Mouse (Mus musculus) CH12.LX (cell line): ENCODE results near the gene Fam166a. TPM values are rescaled to one million over a fixed set of nuclear protein-coding genes. Genes with fewer than 3 reads are reported as not detected.

Source experiments
- DNase-seq: peaks from one replicate; pipeline ENCODE4 v3.0.0-alpha.2; 2013; ENCODE audit errors: extremely low read depth
- H3K27ac ChIP-seq: 2 replicates; pipeline ENCODE4 v1.5.1; 2012; ENCODE audit warnings: low read depth, mild to moderate bottlenecking, control low read depth, moderate library complexity; ENCODE audit not compliant: insufficient read depth
- H3K27me3 ChIP-seq: replicated peaks from 2 replicates; pipeline ENCODE3; 2012; ENCODE audit warnings: inconsistent platforms
- H3K36me3 ChIP-seq, 2 experiments: replicated peaks in 1 of 2; 2 replicates each; pipeline versions ENCODE3 to v1.6.1; 2012; ENCODE audit warnings: inconsistent platforms in 1 of 2, low read length in 1 of 2, mild to moderate bottlenecking in 1 of 2, mixed read lengths in 1 of 2, moderate library complexity in 1 of 2; ENCODE audit not compliant: control insufficient read depth in 1 of 2, insufficient read depth in 1 of 2
- H3K4me1 ChIP-seq, 2 experiments: 2 replicates each; pipeline ENCODE4 v1.6.1; 2012; ENCODE audit warnings: inconsistent platforms in 1 of 2, moderate library complexity in 1 of 2; ENCODE audit not compliant: insufficient read depth in 2 of 2, control insufficient read depth in 1 of 2
- H3K4me2 ChIP-seq: 2 replicates; pipeline ENCODE4 v1.6.1; 2012; ENCODE audit warnings: low read depth, mild to moderate bottlenecking, control low read depth; ENCODE audit not compliant: poor library complexity, insufficient read depth, severe bottlenecking
- H3K4me3 ChIP-seq, 3 experiments: fragments of 150-350 bp in 1 of 3; sonication (generic) in 1 of 3; replicated peaks in 1 of 3; 2 replicates each; pipeline versions ENCODE3 to v1.5.1; 2011 to 2012; ENCODE audit warnings: low read depth in 2 of 3, low read length in 2 of 3, mild to moderate bottlenecking in 2 of 3, moderate library complexity in 2 of 3, control low read depth in 1 of 3, improper control_type of control experiment in 1 of 3, inconsistent platforms in 1 of 3, mixed read lengths in 1 of 3; ENCODE audit not compliant: poor library complexity in 1 of 3
- H3K79me2 ChIP-seq: replicated peaks from 2 replicates; pipeline ENCODE4 v1.6.1; 2012; ENCODE audit warnings: mild to moderate bottlenecking, moderate library complexity; ENCODE audit not compliant: control insufficient read depth, poor library complexity, insufficient read depth, severe bottlenecking; ENCODE audit errors: extremely low read depth
- H3K9ac ChIP-seq: 2 replicates; pipeline ENCODE4 v1.6.1; 2012; ENCODE audit warnings: low read depth, mild to moderate bottlenecking, control low read depth, moderate library complexity; ENCODE audit not compliant: insufficient read depth
- H3K9me3 ChIP-seq: replicated peaks from 2 replicates; pipeline ENCODE3; 2012; ENCODE audit warnings: low read length, inconsistent platforms, mixed read lengths
- BHLHE40 ChIP-seq: IDR thresholded peaks from 2 replicates; pipeline ENCODE4 v1.6.1; 2011; ENCODE audit warnings: mild to moderate bottlenecking, low read depth, low read length, improper control_type of control experiment
- CHD1 ChIP-seq: IDR thresholded peaks from 2 replicates; pipeline ENCODE4 v1.6.1; 2012; ENCODE audit warnings: low read depth, low read length, improper control_type of control experiment, inconsistent platforms
- CHD2 ChIP-seq: IDR thresholded peaks from 2 replicates; pipeline ENCODE4 v1.6.1; 2011; ENCODE audit warnings: low read length, improper control_type of control experiment
- CTCF ChIP-seq, 2 experiments: IDR thresholded peaks in 1 of 2; conservative IDR thresholded peaks in 1 of 2; 2 replicates each; pipeline ENCODE4 v1.5.1; 2011 to 2012; ENCODE audit warnings: low read depth in 2 of 2, low read length in 2 of 2, improper control_type of control experiment in 1 of 2, inconsistent platforms in 1 of 2, mild to moderate bottlenecking in 1 of 2, moderate library complexity in 1 of 2
- E2F4 ChIP-seq: IDR thresholded peaks from 2 replicates; pipeline ENCODE4 v1.6.1; 2011; ENCODE audit warnings: low read depth, low read length, improper control_type of control experiment; ENCODE audit not compliant: insufficient replicate concordance
- ELF1 ChIP-seq: IDR thresholded peaks from 2 replicates; pipeline ENCODE4 v1.6.1; 2014; ENCODE audit warnings: low read depth, mild to moderate bottlenecking, inconsistent platforms, low read length, improper control_type of control experiment
- EP300 ChIP-seq: IDR thresholded peaks from 2 replicates; pipeline ENCODE4 v1.6.1; 2011; ENCODE audit warnings: low read length, improper control_type of control experiment
- ETS1 ChIP-seq: conservative IDR thresholded peaks from 2 replicates; pipeline ENCODE4 v1.6.1; 2012; ENCODE audit warnings: low read depth, mild to moderate bottlenecking, inconsistent platforms, low read length, improper control_type of control experiment, moderate library complexity
- GABPA ChIP-seq: IDR thresholded peaks from 2 replicates; pipeline ENCODE4 v1.6.1; 2012; ENCODE audit warnings: low read depth, low read length, improper control_type of control experiment, inconsistent platforms; ENCODE audit not compliant: insufficient replicate concordance
- HCFC1 ChIP-seq: IDR thresholded peaks from 2 replicates; pipeline ENCODE4 v1.6.1; 2012; ENCODE audit warnings: low read depth, mild to moderate bottlenecking, inconsistent platforms, low read length, improper control_type of control experiment
- IRF4 ChIP-seq: IDR thresholded peaks from 2 replicates; pipeline ENCODE4 v1.6.1; 2014; ENCODE audit warnings: low read depth, mild to moderate bottlenecking, inconsistent platforms, low read length, improper control_type of control experiment
- KAT2A ChIP-seq: IDR thresholded peaks from 2 replicates; pipeline ENCODE4 v1.6.1; 2012; ENCODE audit warnings: low read length, improper control_type of control experiment, inconsistent platforms; ENCODE audit not compliant: insufficient replicate concordance
- MAFK ChIP-seq: IDR thresholded peaks from 2 replicates; pipeline ENCODE4 v1.6.1; 2011; ENCODE audit warnings: low read length, improper control_type of control experiment; ENCODE audit not compliant: insufficient replicate concordance
- MAX ChIP-seq: IDR thresholded peaks from 2 replicates; pipeline ENCODE4 v1.6.1; 2011; ENCODE audit warnings: low read length, improper control_type of control experiment
- MAZ ChIP-seq: IDR thresholded peaks from 2 replicates; pipeline ENCODE4 v1.6.1; 2012; ENCODE audit warnings: low read depth, mild to moderate bottlenecking, inconsistent platforms, low read length, improper control_type of control experiment, moderate library complexity
- MXI1 ChIP-seq: IDR thresholded peaks from 2 replicates; pipeline ENCODE4 v1.6.1; 2011; ENCODE audit warnings: mild to moderate bottlenecking, low read depth, low read length, improper control_type of control experiment
- MYC ChIP-seq: IDR thresholded peaks from 2 replicates; pipeline ENCODE4 v1.6.1; 2011; ENCODE audit warnings: low read depth, mild to moderate bottlenecking, improper control_type of control experiment, low read length
- NELFE ChIP-seq: IDR thresholded peaks from 2 replicates; pipeline ENCODE4 v1.6.1; 2011; ENCODE audit warnings: low read depth, low read length, improper control_type of control experiment
- NRF1 ChIP-seq: IDR thresholded peaks from 2 replicates; pipeline ENCODE4 v1.6.1; 2014; ENCODE audit warnings: low read depth, mild to moderate bottlenecking, inconsistent platforms, low read length, improper control_type of control experiment, moderate library complexity
- PAX5 ChIP-seq: IDR thresholded peaks from 2 replicates; pipeline ENCODE4 v1.6.1; 2012; ENCODE audit warnings: low read length, inconsistent platforms, mixed read lengths
- POLR2A ChIP-seq: IDR thresholded peaks from 2 replicates; pipeline ENCODE4 v1.6.1; 2011; ENCODE audit warnings: low read depth, mild to moderate bottlenecking, improper control_type of control experiment, low read length
- POLR2AphosphoS2 ChIP-seq: IDR thresholded peaks from 2 replicates; pipeline ENCODE4 v1.6.1; 2011; ENCODE audit warnings: low read depth, low read length, improper control_type of control experiment
- RAD21 ChIP-seq: IDR thresholded peaks from 2 replicates; pipeline ENCODE4 v1.6.1; 2011; ENCODE audit warnings: low read depth, mild to moderate bottlenecking, low read length, improper control_type of control experiment, moderate library complexity
- SIN3A ChIP-seq: IDR thresholded peaks from 2 replicates; pipeline ENCODE4 v1.6.1; 2012; ENCODE audit warnings: low read length, improper control_type of control experiment, inconsistent platforms
- SMC3 ChIP-seq: IDR thresholded peaks from 2 replicates; pipeline ENCODE4 v1.6.1; 2011; ENCODE audit warnings: low read depth, low read length, improper control_type of control experiment
- TBP ChIP-seq: conservative IDR thresholded peaks from 2 replicates; pipeline ENCODE4 v1.6.1; 2011; ENCODE audit warnings: low read depth, low read length, improper control_type of control experiment
- TCF12 ChIP-seq: IDR thresholded peaks from 2 replicates; pipeline ENCODE4 v1.6.1; 2014; ENCODE audit warnings: low read depth, mild to moderate bottlenecking, inconsistent platforms, low read length, improper control_type of control experiment
- USF1 ChIP-seq: IDR thresholded peaks from 2 replicates; pipeline ENCODE4 v1.6.1; 2014; ENCODE audit warnings: low read depth, mild to moderate bottlenecking, inconsistent platforms, low read length, improper control_type of control experiment
- USF2 ChIP-seq: conservative IDR thresholded peaks from 2 replicates; pipeline ENCODE4 v1.6.1; 2011; ENCODE audit warnings: low read depth, low read length, improper control_type of control experiment
- ZKSCAN1 ChIP-seq: IDR thresholded peaks from 2 replicates; pipeline ENCODE4 v1.6.1; 2012; ENCODE audit warnings: low read depth, inconsistent platforms, low read length, improper control_type of control experiment, borderline replicate concordance
- ZMIZ1 ChIP-seq: IDR thresholded peaks from 2 replicates; pipeline ENCODE4 v1.6.1; 2012; ENCODE audit warnings: low read depth, mild to moderate bottlenecking, inconsistent platforms, low read length, improper control_type of control experiment
- dilution Hi-C: fragments of 300-500 bp; cut with MboI; formaldehyde crosslinking; loops from 2 replicates; pipeline ENCODE4 v1.14.3; 2020; ENCODE audit warnings: low sequenced_read_pairs; ENCODE audit not compliant: extremely low pct_unique_long_range_greater_than_20kb, extremely low pct_ligation_motif_present
- in situ Hi-C: fragments of 300-500 bp; cut with MboI; formaldehyde crosslinking; loops from 3 replicates; pipeline ENCODE4 v1.14.3; 2019; ENCODE audit warnings: low sequenced_read_pairs, low pct_ligation_motif_present, low pct_unique_long_range_greater_than_20kb, mixed read lengths
- polyA plus RNA-seq: library from polyadenylated mRNA; unstranded; fragments of >175 nt; gene quantifications from 2 replicates; pipeline ENCODE4 v1.2.1, GENCODE M21; 2012; ENCODE audit warnings: low read depth; ENCODE audit not compliant: insufficient read length
- total RNA-seq, 2 experiments: library from RNA; depleted of rRNA; stranded (reverse); fragments of 300-350 nt in 1 of 2; fragments of >200 nt in 1 of 2; gene quantifications; 2 replicates each; pipeline ENCODE4 v1.2.3; 2012 to 2014

Gene Fam166a
- total and polyA plus RNA-seq, 3 experiments = 0.38 to 23.4 TPM; not detected in 1

GRCm38 (mm10) chr2:25224492-25224765 is 5.9 kb downstream of the Fam166a start, which contains the start of gene Tubb4b:
Gene Tubb4b, minus strand, starts transcription at chr2:25224702.
- TF ChIP-seq TCF12 (peak; percentile 95), BHLHE40 (peak; percentile 45; the same call in 1 of the 2 replicates), IRF4 (peak; percentile 42; the same call in 1 of the 2 replicates), CTCF (conservative IDR thresholded peaks at IDR 0.05 in 1 of 2, IDR thresholded peaks at IDR 0.05 in 1 of 2; ENCODE audit: low read depth in 2 of 2, low read length in 2 of 2) (no peak), KAT2A (0 out of 2 replicates have a peak, but pooled peaks have one; percentile 61), MXI1 (peak; percentile 86), NRF1 (peak; percentile 80), MYC (peak; percentile 77; the same call in 1 of the 2 replicates), USF2 (no peak), RAD21 (no peak), TBP (peak; percentile 98), MAX (peak; percentile 64; the same call in 1 of the 2 replicates), POLR2AphosphoS2 (peak; percentile 98), SIN3A (peak; percentile 86; the same call in 1 of the 2 replicates), NELFE (peak; percentile 99), MAZ (no peak), ETS1 (no peak), ZMIZ1 (peak; percentile 99), ZKSCAN1 (no peak), EP300 (no peak), HCFC1 (peak; percentile 52), CHD1 (no peak), ELF1 (0 out of 2 replicates have a peak, but pooled peaks have one; percentile 7), MAFK (no peak), PAX5 (no peak), GABPA (no peak), CHD2 (no peak), E2F4 (0 out of 2 replicates have a peak, but pooled peaks have one; percentile 23), SMC3 (no peak), POLR2A (peak; percentile 98), USF1 (no peak; the same call in 1 of the 2 replicates)
- peak; percentile 99 for DNase-seq
- peaks cover 9% of the 10 kb centered on the region for H3K79me2 ChIP-seq
- H3K4me2 ChIP-seq = peak within 1 kb of the TSS; percentile 76
- in situ Hi-C loops = no loop called here
- dilution Hi-C loops = no loop called here
- peaks cover 13 to 34% of the 10 kb centered on the region in 2 experiments; a peak in 3 of 4 replicates for H3K4me1 ChIP-seq
- H3K9ac ChIP-seq = peak within 1 kb of the TSS; percentile 92
- no peaks in the 10 kb centered on the region for H3K9me3 ChIP-seq
- H3K27me3 ChIP-seq = peaks cover 6% of the 10 kb centered on the region
- peak within 1 kb of the TSS; percentile 64 to 99 (median 82) for H3K4me3 ChIP-seq
- peak within 1 kb of the TSS; percentile 98 for H3K27ac ChIP-seq
- H3K36me3 ChIP-seq = peaks cover 22 to 26% of the 10 kb centered on the region in 2 experiments
